Mouse (Mus musculus) activated CD4-positive, CD25-positive, alpha-beta regulatory T cell, adult 4 months (primary cell): ENCODE data around the gene Acaca. TPM values are rescaled to one million over a fixed set of nuclear protein-coding genes. Genes with fewer than 3 reads are reported as not detected.
"Not testable (repeated sequence)": the region's sequence is repeated elsewhere in the genome, so short reads cannot be mapped to it uniquely, and the experiment has no call there.

ENCODE experiments used
- ATAC-seq: one replicate; pipeline ENCODE4 v1.8.0; 2017
- polyA plus RNA-seq, 2 experiments: library from polyadenylated mRNA; unstranded; fragments of 100-300 nt; shearing (Covaris generic); gene quantifications; one replicate each; pipeline ENCODE4 v1.2.1; 2017

Acaca gene
- polyA plus RNA-seq, 2 experiments from 2014 or later: 4.9 to 5.2 TPM

DNA sequence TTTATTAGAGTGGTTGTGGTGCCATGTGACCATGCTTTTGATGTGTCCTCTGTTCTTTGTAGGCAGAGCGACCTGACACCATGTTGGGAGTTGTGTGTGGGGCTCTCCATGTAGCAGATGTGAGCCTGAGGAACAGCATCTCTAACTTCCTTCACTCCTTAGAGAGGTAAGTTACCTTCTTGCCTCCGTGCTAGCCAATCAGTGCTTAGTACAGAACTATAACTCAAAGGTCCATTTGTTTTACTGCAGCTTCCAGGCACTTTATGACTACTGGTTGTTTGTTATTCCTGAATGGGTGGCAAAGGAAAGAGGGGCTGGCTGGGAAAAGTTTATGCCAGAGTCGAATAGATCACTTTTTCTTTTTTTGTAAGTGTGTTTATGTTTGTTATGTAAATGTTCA lies 121.7 kb downstream of the Acaca start:
- no peak for ATAC-seq

DNA sequence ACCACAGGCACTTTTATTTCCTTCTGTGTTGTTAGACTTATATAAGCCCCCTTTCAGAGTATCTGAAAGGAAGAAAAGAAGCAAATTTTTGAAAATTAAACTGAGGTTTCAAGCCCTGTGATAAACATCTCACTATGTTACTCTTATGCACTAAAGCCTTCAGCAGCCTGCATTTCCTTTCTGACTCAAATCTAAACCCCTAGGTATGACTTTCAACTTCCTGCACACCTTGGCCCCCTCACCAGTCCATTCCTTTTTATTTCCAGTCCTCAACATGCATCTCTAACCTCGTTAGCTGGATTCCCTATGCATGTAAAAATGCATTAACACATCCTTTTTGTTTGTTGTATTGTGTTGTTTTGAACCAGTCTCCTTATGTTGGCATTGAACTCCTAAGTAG lies 123.0 kb downstream of the Acaca start:
- peak; percentile 40 for ATAC-seq

DNA sequence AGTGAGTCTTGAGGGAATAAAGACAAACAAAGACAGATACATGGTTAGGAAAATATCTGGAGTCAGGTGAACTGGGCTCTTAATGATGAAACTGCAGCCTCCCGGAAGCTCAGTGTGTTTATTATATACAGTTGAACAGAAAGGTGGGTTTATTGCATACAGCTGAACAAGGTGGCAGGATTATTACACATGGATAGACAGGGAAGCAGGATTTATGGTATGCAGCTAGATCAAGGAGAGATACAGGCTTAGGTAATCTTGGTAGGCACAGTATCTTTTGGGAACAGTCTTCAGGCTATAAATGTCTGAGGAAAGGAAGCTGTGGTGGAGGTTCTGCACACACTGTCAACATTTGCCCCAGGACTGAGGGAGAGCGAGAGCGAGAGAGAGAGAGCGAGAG lies 126.4 kb downstream of the Acaca start:
- ATAC-seq: no peak

- ATAC-seq: no peak
These were observed 128.7 kb downstream of the Acaca start for GRCm38 (mm10) chr11:84258053-84258710.

DNA sequence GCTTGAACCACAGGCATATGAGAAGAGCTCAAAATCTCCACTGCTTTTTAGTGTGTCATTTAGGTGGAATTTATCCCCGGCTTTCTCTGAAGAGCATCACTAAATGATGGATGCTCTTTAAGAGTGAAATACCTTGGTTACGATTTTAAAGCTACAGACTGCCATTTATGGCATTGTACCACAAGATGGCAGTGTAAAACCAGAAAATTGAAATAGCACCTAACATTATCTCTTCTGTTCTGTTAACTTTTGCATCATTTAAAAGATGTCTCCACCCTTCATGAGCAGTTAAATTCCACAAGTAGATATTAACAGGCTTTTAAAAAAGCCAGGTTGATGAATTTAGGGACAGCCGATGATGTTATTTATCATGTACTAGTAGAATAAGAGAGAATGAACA lies 135.0 kb downstream of the Acaca start:
- no peak for ATAC-seq

- ATAC-seq: no peak
These were observed 138.6 kb downstream of the Acaca start for GRCm38 (mm10) chr11:84268068-84268467.

DNA sequence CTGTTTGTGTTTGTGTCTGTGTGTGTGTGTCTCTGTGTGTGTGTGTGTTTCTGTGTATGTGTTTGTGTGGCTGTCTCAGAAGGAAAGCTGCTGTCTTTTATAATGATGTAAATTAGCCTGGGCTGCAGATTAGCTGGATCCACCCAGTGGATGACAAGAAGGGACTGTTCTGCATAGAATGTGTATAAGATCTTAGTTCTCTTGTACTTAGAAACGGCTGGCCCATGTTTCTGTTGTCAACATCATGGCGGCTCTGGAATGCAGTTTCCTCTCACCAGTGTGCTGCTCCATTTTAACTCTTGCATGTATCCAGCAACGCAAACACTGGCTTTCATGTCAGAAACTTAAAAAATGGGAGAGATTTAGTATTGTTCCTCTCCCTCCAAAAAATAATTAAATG lies 141.0 kb downstream of the Acaca start:
- no peak for ATAC-seq

DNA sequence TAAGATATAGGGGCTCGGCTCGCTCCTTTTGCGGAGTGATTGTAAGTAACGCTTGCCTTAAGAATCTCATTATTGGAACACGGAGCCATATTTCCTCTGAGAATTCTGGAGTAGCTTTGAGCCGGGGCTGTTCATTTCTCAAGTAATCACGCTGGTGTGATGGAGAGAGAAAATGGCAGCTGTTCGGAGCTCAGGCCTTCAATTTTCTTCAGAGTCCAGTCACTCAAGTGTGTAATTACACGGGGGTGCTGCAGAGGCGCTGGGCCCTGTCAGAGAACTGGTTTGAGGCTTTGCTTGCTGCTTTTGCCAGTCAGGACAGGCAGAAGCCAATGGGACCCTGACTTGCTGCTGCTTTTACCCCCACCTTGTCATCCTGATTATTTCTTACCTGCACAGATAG lies 142.5 kb downstream of the Acaca start:
- ATAC-seq: no peak

DNA sequence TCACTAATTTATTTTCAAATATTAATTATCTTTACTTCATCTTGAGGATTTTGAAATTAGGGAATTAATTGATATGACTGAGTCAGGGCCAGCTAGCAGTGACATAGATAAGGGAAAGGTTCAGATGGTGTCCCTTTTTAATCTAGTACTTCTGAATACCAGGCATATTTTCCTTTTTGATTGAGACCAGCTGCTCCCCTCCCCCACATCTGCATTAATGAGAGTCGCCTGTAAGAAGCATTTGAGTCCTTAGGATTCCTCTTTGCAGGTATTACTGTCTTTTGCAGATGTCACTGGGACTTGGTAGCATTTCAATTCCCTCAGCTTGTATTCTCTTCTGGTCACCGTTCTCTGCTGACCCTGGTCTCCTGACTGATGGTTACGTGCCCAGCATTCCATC lies 143.1 kb downstream of the Acaca start:
- ATAC-seq: no peak

DNA sequence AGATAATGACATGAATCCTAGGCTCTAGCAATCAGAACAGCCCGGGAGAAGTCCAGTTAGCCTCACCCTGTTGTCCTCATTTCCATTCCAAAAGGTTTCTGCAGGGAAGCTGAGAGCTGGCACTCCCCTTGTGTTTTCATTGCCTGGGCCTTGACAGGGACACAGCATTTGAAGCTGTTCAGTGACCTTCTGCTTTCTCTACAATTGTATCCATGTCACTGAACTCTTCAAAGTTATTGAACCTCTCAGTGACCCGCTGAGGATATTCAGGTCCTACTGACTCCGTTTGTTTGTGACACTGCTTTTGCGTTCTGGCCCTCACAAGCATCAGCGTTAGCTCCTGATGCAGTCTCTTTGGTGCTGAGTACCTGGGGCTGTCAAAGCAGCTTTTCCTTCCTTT lies 147.5 kb downstream of the Acaca start:
- no peak for ATAC-seq

DNA sequence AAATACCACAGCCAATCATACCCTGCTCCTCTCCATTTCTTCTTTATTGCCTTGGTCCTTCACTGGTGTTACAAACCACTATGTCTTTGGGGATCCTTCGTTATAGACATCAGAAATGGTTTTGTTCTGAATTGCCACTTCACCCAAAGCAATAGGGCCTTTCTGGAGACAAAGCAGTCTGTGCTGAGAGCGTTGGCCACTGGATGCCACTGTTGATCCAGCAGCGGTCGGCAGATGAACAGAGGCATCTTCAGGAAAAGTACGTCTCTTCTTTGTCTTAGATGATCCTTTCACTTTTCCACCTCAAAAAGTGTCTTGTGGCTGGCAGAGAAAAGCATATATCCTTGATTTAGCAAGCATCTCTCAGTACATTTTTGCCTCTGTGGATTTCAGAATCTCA lies 151.8 kb downstream of the Acaca start:
- no peak for ATAC-seq

DNA sequence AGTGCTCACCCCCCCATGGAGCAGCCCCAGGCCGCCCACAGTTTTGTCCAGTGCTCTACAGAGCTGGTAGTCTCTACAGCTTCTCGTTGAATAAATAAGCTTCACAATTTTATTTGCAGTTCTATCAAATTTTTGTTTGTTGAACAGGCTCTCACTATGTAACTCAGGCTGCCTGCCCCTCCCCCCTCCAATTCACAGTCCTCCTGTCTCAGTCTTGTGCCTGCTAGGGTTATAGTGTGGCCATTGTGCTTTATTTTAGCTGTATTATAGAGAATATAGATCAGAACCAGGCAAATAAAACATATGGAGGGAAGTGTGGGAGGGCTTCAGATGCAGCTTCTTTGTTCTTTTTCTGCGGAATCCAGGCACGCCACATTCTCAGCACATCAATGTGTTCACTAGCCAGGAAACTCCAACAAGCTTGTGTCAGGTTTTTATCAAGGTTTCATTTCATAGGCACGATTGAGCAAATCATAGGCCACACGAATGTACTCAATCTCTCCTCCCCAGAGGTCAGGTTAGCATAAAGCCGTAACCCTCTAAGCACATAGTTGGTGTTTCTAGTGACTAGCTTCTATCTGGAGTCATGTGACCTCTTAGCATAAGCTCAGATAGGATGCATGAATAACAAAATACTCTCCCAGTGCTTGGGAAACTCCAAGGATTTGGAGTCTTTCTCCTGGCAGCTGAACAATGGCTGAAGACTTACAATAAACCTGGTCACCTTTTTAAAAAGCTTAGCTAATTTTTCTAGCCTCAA lies 153.7 kb downstream of the Acaca start:
- ATAC-seq: no peak

GRCm38 (mm10) chr11:84290781-84291180 lies 161.3 kb downstream of the Acaca start:
- no peak for ATAC-seq

DNA sequence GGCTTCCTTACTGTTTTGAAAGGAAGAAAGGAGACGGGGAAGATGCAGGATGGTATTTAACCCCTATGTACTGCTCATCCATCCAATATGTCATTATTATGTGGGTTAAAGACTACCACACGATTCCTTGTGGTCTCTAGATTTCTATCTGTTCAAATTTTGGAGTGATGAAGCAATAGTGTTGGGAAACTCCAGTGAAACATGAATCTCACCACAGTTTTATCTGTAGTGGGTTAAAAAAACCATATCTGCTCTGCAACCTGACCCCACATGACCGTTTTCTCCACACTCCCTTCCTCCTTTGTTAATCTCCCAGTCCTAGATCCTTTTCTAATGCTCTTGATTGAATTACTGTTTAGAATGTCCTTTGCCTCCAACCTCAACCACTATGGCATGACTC lies 163.1 kb downstream of the Acaca start:
- no peak for ATAC-seq

DNA sequence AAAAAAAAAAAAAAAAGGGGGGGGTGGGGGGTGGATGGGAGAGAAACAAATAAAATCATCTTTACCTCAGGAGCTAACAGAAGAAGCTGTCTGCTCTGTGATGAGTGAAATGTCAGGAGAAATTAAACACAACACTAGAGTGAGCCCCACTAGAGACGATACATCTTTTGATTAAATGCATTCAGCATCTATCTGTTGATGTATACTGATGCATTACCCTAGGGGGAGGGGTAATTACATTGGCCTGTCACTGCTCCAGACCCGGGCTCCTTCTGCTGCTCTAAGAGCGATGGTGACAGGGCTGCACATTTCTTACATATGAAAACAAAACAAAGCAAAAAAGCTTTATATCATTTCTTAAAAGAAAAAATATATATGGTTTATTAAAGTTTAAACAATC lies 163.8 kb downstream of the Acaca start:
- no peak for ATAC-seq

DNA sequence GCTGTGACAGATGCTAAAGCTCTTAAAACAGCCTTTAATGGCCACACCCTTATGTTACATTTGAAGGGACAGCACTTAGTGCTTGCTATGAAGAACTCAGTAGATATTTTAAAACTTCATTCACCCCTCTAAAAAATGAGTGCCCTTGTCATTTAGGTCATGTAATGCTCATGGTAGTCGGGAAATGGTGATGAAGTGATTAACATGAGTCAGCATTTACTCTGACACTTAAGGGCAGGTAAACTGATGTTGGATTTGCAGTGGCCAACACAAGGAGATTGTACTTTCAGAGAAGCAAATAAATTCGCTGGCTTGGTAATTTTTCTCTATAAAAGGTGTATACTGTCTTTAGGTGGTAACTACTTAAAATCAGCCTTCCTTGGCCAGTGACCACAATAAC lies 166.9 kb downstream of the Acaca start:
- ATAC-seq: no peak

- no peak for ATAC-seq
These were observed 176.0 kb downstream of the Acaca start for GRCm38 (mm10) chr11:84305474-84305873.

GRCm38 (mm10) chr11:84306158-84306742 lies 176.8 kb downstream of the Acaca start:
- ATAC-seq: no peak

- no peak for ATAC-seq
These were observed 194.7 kb downstream of the Acaca start for GRCm38 (mm10) chr11:84324032-84324752.

DNA sequence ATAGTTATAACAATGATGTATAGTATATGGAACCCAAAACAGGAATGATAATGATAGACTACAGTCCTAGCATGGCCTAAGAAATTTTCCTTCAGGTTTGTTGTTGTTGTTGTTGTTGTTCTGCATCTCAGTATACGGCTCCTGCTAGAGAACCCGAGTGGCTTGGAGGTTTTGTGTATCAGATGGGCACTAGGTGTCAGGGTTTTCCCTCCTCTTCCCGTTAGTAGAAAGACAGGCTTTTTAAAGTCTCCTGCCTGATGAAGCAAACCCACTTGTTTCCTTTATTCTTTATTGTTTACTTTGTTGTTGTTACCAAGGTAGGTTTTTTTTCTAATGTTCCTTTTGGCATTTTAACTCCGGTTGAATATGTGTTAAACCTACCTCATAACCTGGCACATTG lies 197.6 kb downstream of the Acaca start:
- no peak for ATAC-seq

DNA sequence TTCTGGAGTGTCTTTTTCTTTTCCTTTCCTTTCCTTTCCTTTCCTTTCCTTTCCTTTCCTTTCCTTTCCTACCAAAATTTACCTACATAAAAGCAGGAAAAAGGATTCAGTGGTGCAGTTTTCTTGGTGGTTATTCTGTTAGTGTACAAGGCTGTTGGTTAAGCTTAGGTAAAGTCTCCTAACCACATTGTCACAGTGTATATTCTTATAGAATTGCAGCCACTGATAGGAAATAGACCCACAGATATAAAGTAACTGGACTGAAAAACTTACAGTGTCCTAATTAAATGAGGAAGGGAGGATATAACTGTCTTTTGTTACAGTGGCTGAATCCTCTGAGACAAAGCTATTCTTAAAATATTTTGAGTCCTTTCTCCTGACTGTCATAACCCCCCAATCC lies 202.9 kb downstream of the Acaca start:
- no peak for ATAC-seq

- ATAC-seq: no peak
These were observed 203.4 kb downstream of the Acaca start for GRCm38 (mm10) chr11:84332860-84333259.

- ATAC-seq: not testable (repeated sequence)
These were observed 208.8 kb downstream of the Acaca start for GRCm38 (mm10) chr11:84338273-84338672.
